Mouse (Mus musculus): ENCODE measurements around the gene Cdc34b. TPM values are rescaled to one million over a fixed set of nuclear protein-coding genes. Genes with fewer than 3 reads are reported as not detected.

Gene Cdc34b
- total and polyA plus RNA-seq, 3 experiments: 0.19 to 0.29 TPM; not detected in 1

DNA sequence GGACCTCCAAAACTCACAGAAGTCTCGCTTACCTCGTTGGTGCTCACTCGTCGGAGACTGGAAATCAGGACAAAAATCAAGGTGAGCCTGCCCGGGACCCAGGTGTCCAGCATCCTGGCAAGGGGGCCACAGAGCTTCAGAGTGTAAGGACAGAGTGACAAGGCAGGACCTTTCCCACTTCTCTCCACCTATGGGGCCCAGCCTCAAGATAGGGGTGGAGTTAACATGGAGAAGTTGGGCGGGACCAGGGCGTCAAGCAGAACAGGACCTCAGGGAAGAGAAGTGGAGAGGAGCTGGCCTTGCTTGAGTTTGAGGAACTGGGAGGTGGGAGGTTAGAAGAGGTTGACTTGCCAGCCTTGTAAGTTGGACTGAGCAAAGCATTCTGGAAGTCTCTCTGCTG, 19.2 kb downstream of the Cdc34b start:
- H3K4me3 ChIP-seq (ENCODE audit: control insufficient read depth in 1 of 2, insufficient read depth in 1 of 2, low read depth in 2 of 2, low read length in 2 of 2): no peak overlapping the region
- no peaks in the 10 kb centered on the region for H3K9me3 ChIP-seq (replicated peaks; ENCODE audit: insufficient read depth, low read length)
- TF ChIP-seq E2F4 (IDR thresholded peaks at IDR 0.05; ENCODE audit: borderline replicate concordance, low read depth, low read length) (no peak), CHD2 (IDR thresholded peaks at IDR 0.05; ENCODE audit: low read length) (no peak), GABPA (IDR thresholded peaks at IDR 0.05; ENCODE audit: low read depth, low read length) (no peak), POLR2AphosphoS2 (IDR thresholded peaks at IDR 0.05; ENCODE audit: low read length) (no peak), JUND (IDR thresholded peaks at IDR 0.05; ENCODE audit: low read depth, low read length) (no peak), ELF1 (IDR thresholded peaks at IDR 0.05; ENCODE audit: low read depth, low read length) (no peak), HCFC1 (IDR thresholded peaks at IDR 0.05; ENCODE audit: low read depth, low read length) (no peak)
- no peak overlapping the region for H3K27ac ChIP-seq (ENCODE audit: control insufficient read depth, low read depth, low read length)
- no peaks in the 10 kb centered on the region for H3K79me2 ChIP-seq (ENCODE audit: control insufficient read depth, insufficient read depth, low read length, poor library complexity)
- no peaks in the 10 kb centered on the region for H3K4me1 ChIP-seq (ENCODE audit: control insufficient read depth in 1 of 2, insufficient read depth in 2 of 2, low read length in 2 of 2)
- peak; percentile 21 for DNase-seq (ENCODE audit: low read depth, low spot score)
- peaks cover 13 to 21% of the 10 kb centered on the region in 2 experiments for H3K27me3 ChIP-seq (ENCODE audit: control insufficient read depth in 1 of 2, insufficient read depth in 2 of 2, low read length in 2 of 2)
- H3K9ac ChIP-seq (ENCODE audit: control insufficient read depth, low read depth, low read length, poor library complexity, severe bottlenecking): no peak overlapping the region
- no peaks in the 10 kb centered on the region for H3K36me3 ChIP-seq (ENCODE audit: control insufficient read depth in 1 of 2, insufficient read depth in 2 of 2, low read length in 2 of 2)

DNA sequence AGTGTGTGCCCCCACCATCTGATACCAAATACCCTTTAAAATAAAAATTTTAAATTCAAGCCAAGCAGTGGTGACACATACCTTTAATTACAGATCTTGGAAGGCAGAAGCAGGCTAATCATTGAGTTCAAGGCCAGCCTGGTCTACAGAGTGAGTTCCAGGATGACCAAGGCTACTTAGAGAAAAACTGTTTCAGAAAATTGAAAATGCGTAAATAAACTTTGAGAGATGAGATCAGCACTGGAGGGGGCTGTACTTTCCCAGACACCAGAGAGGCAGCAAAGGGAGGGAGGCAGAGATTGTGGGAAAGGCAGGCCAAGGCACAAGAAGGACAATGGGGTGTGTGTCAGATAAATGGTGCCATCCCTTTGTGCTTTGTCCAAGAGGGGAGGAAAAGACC, 20.7 kb downstream of the Cdc34b start:
- no peak for DNase-seq (ENCODE audit: low read depth, low spot score)
- TF ChIP-seq USF1 (IDR thresholded peaks at IDR 0.05; ENCODE audit: low read depth, low read length): no peak
- TF ChIP-seq SMC3 (IDR thresholded peaks at IDR 0.05; ENCODE audit: low read depth, low read length): no peak
- no peak for TF ChIP-seq ZC3H11A (IDR thresholded peaks at IDR 0.05; ENCODE audit: low read depth, low read length)
- TF ChIP-seq MAX (IDR thresholded peaks at IDR 0.05; ENCODE audit: low read length): no peak
- no peak for TF ChIP-seq BHLHE40 (IDR thresholded peaks at IDR 0.05; ENCODE audit: borderline replicate concordance, low read depth, low read length)
- TF ChIP-seq MEF2A (IDR thresholded peaks at IDR 0.05; ENCODE audit: extremely low read depth, insufficient replicate concordance, low read depth, low read length, poor library complexity, severe bottlenecking): no peak

DNA sequence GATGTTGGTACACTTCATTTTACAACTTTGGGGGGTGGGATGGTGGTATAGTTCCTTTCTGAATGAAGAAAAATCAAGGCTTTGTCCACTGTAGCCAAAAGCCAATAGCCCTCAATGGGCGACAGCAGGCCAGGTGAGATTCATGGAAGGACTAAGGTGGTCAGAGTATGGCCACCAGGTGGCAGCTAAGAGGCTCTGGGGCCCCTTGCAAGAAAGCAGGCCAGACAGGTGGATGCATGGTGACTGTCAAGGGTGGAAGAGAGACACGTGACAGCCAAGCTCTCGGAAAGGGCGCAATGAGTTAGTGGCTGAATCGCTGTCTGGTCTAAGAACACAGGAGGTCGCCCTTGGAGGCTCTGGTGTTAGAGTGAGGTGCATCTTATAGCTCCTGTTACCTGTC, 21.2 kb downstream of the Cdc34b start:
- H3K4me1 ChIP-seq (ENCODE audit: control insufficient read depth in 1 of 2, insufficient read depth in 2 of 2, low read length in 2 of 2): no peaks in the 10 kb centered on the region
- no peak for DNase-seq (ENCODE audit: low read depth, low spot score)
- no peak overlapping the region for H3K9ac ChIP-seq (ENCODE audit: control insufficient read depth, low read depth, low read length, poor library complexity, severe bottlenecking)
- no peaks in the 10 kb centered on the region for H3K9me3 ChIP-seq (replicated peaks; ENCODE audit: insufficient read depth, low read length)
- H3K36me3 ChIP-seq (ENCODE audit: control insufficient read depth in 1 of 2, insufficient read depth in 2 of 2, low read length in 2 of 2): no peaks in the 10 kb centered on the region
- no peak overlapping the region for H3K27ac ChIP-seq (ENCODE audit: control insufficient read depth, low read depth, low read length)
- no peaks in the 10 kb centered on the region for H3K79me2 ChIP-seq (ENCODE audit: control insufficient read depth, insufficient read depth, low read length, poor library complexity)
- H3K27me3 ChIP-seq (ENCODE audit: control insufficient read depth in 1 of 2, insufficient read depth in 2 of 2, low read length in 2 of 2): peaks cover 10% of the 10 kb centered on the region in 2 experiments
- H3K4me3 ChIP-seq (ENCODE audit: control insufficient read depth in 1 of 2, insufficient read depth in 1 of 2, low read depth in 2 of 2, low read length in 2 of 2): no peak overlapping the region
- TF ChIP-seq KAT2A (conservative IDR thresholded peaks at IDR 0.05; ENCODE audit: low read depth, low read length) (no peak), CTCF (IDR thresholded peaks at IDR 0.05 in 2 of 3, conservative IDR thresholded peaks at IDR 0.05 in 1 of 3; ENCODE audit: control insufficient read depth in 1 of 3, insufficient read depth in 1 of 3, low read depth in 2 of 3, low read length in 3 of 3, poor library complexity in 1 of 3, severe bottlenecking in 1 of 3) (peak in 2 of 3 experiments; percentile 8 to 28; a peak in 2 of 6 replicates)

More for the DNA sequence above, 20.7 kb downstream of the Cdc34b start:
- no peaks in the 10 kb centered on the region for H3K79me2 ChIP-seq (ENCODE audit: control insufficient read depth, insufficient read depth, low read length, poor library complexity)
- no peak overlapping the region for H3K9ac ChIP-seq (ENCODE audit: control insufficient read depth, low read depth, low read length, poor library complexity, severe bottlenecking)
- H3K36me3 ChIP-seq (ENCODE audit: control insufficient read depth in 1 of 2, insufficient read depth in 2 of 2, low read length in 2 of 2): no peaks in the 10 kb centered on the region
- H3K27ac ChIP-seq (ENCODE audit: control insufficient read depth, low read depth, low read length): no peak overlapping the region
- no peaks in the 10 kb centered on the region for H3K4me1 ChIP-seq (ENCODE audit: control insufficient read depth in 1 of 2, insufficient read depth in 2 of 2, low read length in 2 of 2)
- peaks cover 11 to 12% of the 10 kb centered on the region in 2 experiments for H3K27me3 ChIP-seq (ENCODE audit: control insufficient read depth in 1 of 2, insufficient read depth in 2 of 2, low read length in 2 of 2)
- no peaks in the 10 kb centered on the region for H3K9me3 ChIP-seq (replicated peaks; ENCODE audit: insufficient read depth, low read length)
- H3K4me3 ChIP-seq (ENCODE audit: control insufficient read depth in 1 of 2, insufficient read depth in 1 of 2, low read depth in 2 of 2, low read length in 2 of 2): no peak overlapping the region

Data from MEL (cell line).